Mouse (Mus musculus): ENCODE measurements at regions not wholly inside any gene's neighbourhood (a gene's known extent, or its start where the extent isn't known, plus 50 kb on each side); places are given as distances from the start of the nearest gene placed in this dataset.

GRCm38 (mm10) chr5:75880088-75880684, 98.1 kb downstream of the Kdr start:
- DNase-seq (ENCODE audit: low spot score in 2 of 2), result no peak

GRCm38 (mm10) chr5:75878361-75878760, 99.9 kb downstream of the Kdr start:
- no peak for DNase-seq (ENCODE audit: low spot score in 2 of 2)

GRCm38 (mm10) chr5:75877609-75877971, 100.7 kb downstream of the Kdr start:
- no peak for DNase-seq (ENCODE audit: low spot score in 2 of 2)

GRCm38 (mm10) chr5:75876871-75877608, 101.2 kb downstream of the Kdr start:
- DNase-seq (ENCODE audit: low spot score in 2 of 2), result no peak

GRCm38 (mm10) chr5:75871120-75871519, 107.1 kb downstream of the Kdr start:
- peak; percentile 18 to 22 for DNase-seq (ENCODE audit: low spot score in 2 of 2)

- DNase-seq (ENCODE audit: low spot score in 2 of 2), result no peak
Observed at GRCm38 (mm10) chr5:75870666-75871065, 107.6 kb downstream of the Kdr start.

GRCm38 (mm10) chr5:75869535-75869934, 108.7 kb downstream of the Kdr start:
- DNase-seq (ENCODE audit: low spot score in 2 of 2), result no peak

- no peak for DNase-seq (ENCODE audit: low spot score in 2 of 2)
Observed at GRCm38 (mm10) chr5:75865096-75865495, 113.2 kb downstream of the Kdr start.

GRCm38 (mm10) chr5:75863358-75863757, 114.9 kb downstream of the Kdr start:
- DNase-seq (ENCODE audit: low spot score in 2 of 2), result no peak

GRCm38 (mm10) chr5:75862630-75862991, 115.6 kb downstream of the Kdr start:
- DNase-seq (ENCODE audit: low spot score in 2 of 2), result peak in 1 of 2 experiments; percentile 42

- no peak for DNase-seq (ENCODE audit: low spot score in 2 of 2)
Observed at GRCm38 (mm10) chr5:75861916-75862629, 116.2 kb downstream of the Kdr start.

- DNase-seq (ENCODE audit: low spot score in 2 of 2), result no peak
Observed at GRCm38 (mm10) chr5:75859316-75859836, 118.9 kb downstream of the Kdr start.

GRCm38 (mm10) chr5:75850855-75851254, 127.4 kb downstream of the Kdr start:
- no peak for DNase-seq (ENCODE audit: low spot score in 2 of 2)

GRCm38 (mm10) chr5:75847966-75848365, 130.3 kb downstream of the Kdr start:
- no peak for DNase-seq (ENCODE audit: low spot score in 2 of 2)

GRCm38 (mm10) chr5:75847341-75847740, 130.9 kb downstream of the Kdr start:
- DNase-seq (ENCODE audit: low spot score in 2 of 2), result no peak

GRCm38 (mm10) chr5:75846016-75846415, 132.2 kb downstream of the Kdr start:
- DNase-seq (ENCODE audit: low spot score in 2 of 2), result no peak

GRCm38 (mm10) chr5:75843807-75844206, 134.5 kb downstream of the Kdr start:
- no peak for DNase-seq (ENCODE audit: low spot score in 2 of 2)

- DNase-seq (ENCODE audit: low spot score in 2 of 2), result no peak
Observed at GRCm38 (mm10) chr5:75840421-75840820, 137.8 kb downstream of the Kdr start.

GRCm38 (mm10) chr5:75835556-75835961, 142.7 kb downstream of the Kdr start:
- DNase-seq (ENCODE audit: low spot score in 2 of 2), result peak in 1 of 2 experiments; percentile 10

- no peak for DNase-seq (ENCODE audit: low spot score in 2 of 2)
Observed at GRCm38 (mm10) chr5:75834766-75835555, 143.3 kb downstream of the Kdr start.

- peak in 1 of 2 experiments; percentile 13 for DNase-seq (ENCODE audit: low spot score in 2 of 2)
Observed at GRCm38 (mm10) chr5:75832341-75832740, 145.9 kb downstream of the Kdr start.
